Mouse (Mus musculus): ENCODE results near the gene M1ap. TPM values are rescaled to one million over a fixed set of nuclear protein-coding genes. Genes with fewer than 3 reads are reported as not detected.

Gene M1ap
- polyA plus RNA-seq, 1 experiment from 2014 or later: 0.16 TPM

- no peaks in the 10 kb centered on the region for H3K36me3 ChIP-seq (replicated peaks; ENCODE audit: control insufficient read depth, insufficient read depth)
- H3K9ac ChIP-seq: no peak overlapping the region
- DNase-seq (ENCODE audit: low spot score): no peak
- no peak overlapping the region for H3K4me3 ChIP-seq (replicated peaks; ENCODE audit: low read length)
- no peaks in the 10 kb centered on the region for H3K9me3 ChIP-seq (ENCODE audit: control insufficient read depth, low read length)
- H3K27me3 ChIP-seq (ENCODE audit: control insufficient read depth, insufficient read depth, low read length): no peaks in the 10 kb centered on the region; the same call in 1 of the 2 replicates
- no peak overlapping the region for H3K4me2 ChIP-seq (replicated peaks)
- H3K4me1 ChIP-seq (replicated peaks; ENCODE audit: control insufficient read depth, insufficient read depth, low read length): no peaks in the 10 kb centered on the region
- no peak for ATAC-seq (ENCODE audit: low FRiP score)
- H3K27ac ChIP-seq: no peak overlapping the region
- WGBS: 88% methylated on average over 6 of the region's 6 CpGs
These were observed 22.8 kb downstream of the M1ap start for GRCm38 (mm10) chr6:82969249-82970084.

- Histone ChIP-seq H3K36me3 (replicated peaks; ENCODE audit: control insufficient read depth, insufficient read depth) (no peaks in the 10 kb centered on the region), H3K4me3 (replicated peaks; ENCODE audit: low read length) (no peak overlapping the region), H3K4me2 (replicated peaks) (no peak overlapping the region), H3K9me3 (ENCODE audit: control insufficient read depth, low read length) (no peaks in the 10 kb centered on the region), H3K4me1 (replicated peaks; ENCODE audit: control insufficient read depth, insufficient read depth, low read length) (no peaks in the 10 kb centered on the region), H3K9ac (no peak overlapping the region), H3K27ac (no peak overlapping the region), H3K27me3 (ENCODE audit: control insufficient read depth, insufficient read depth, low read length) (no peaks in the 10 kb centered on the region; the same call in 1 of the 2 replicates)
- WGBS: 15% methylated on average over 5 of the region's 5 CpGs
- peak; percentile 77; the same call in 1 of the 2 replicates for ATAC-seq (ENCODE audit: low FRiP score)
- DNase-seq (ENCODE audit: low spot score): peak; percentile 87
These were observed 24.3 kb downstream of the M1ap start for GRCm38 (mm10) chr6:82971031-82971430.

DNA sequence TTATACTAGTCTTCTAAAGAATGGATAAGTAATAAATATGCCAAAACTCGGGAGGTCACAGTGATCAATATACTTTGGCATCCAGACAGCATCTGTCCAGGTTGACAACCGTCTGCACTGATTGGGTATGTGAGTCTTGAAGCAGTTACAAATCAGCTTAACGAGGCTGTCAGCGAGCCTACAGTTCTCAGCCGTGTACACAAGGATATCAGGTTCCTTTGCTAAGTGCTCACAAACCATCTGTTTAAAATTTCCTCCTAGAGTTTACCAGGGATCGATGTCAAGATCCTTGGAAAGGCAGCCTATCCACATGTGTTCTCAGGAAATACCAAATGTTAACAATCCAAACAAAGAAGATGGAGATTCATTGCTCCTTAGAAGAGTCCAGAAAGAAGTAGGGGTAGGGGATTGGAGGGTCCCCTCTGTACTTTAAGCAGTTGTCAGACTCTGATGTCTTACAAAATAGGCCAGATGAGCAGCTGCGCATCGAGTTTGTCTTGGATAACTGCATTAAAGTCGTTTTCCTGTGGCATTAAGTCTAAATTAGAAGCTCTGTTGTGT, 40.8 kb downstream of the M1ap start:
- no peaks in the 10 kb centered on the region for H3K9me3 ChIP-seq (ENCODE audit: control insufficient read depth, low read length)
- H3K4me2 ChIP-seq (replicated peaks): no peak overlapping the region
- DNase-seq (ENCODE audit: low spot score) (no peak), ATAC-seq (ENCODE audit: low FRiP score) (no peak)
- no peaks in the 10 kb centered on the region for H3K36me3 ChIP-seq (replicated peaks; ENCODE audit: control insufficient read depth, insufficient read depth)
- no peaks in the 10 kb centered on the region for H3K4me1 ChIP-seq (replicated peaks; ENCODE audit: control insufficient read depth, insufficient read depth, low read length)
- no peak overlapping the region for H3K4me3 ChIP-seq (replicated peaks; ENCODE audit: low read length)
- H3K27me3 ChIP-seq (ENCODE audit: control insufficient read depth, insufficient read depth, low read length): no peaks in the 10 kb centered on the region
- H3K27ac ChIP-seq: no peak overlapping the region
- 61% methylated on average over 9 of the region's 9 CpGs for WGBS
- H3K9ac ChIP-seq: no peak overlapping the region

DNA sequence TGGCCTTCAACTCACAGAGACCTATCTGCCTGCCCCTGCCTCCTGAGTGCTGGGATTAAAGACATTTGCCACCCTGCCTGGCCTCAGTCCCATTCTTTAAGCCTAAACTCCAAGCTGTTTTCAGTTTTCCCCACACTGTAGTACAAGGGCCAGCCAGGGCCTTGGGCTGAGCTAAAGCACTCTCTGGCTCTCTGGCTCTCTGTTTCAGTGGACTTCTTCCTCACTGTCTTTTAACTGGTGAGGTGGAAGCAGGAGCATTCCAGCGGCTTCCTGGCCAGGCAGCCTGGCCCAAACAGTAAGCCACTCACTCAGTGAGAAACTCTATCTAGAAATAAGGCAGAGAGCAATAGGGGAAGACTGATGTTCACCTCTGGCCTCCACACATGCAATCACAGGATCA, 47.0 kb downstream of the M1ap start:
- no peak overlapping the region for H3K4me2 ChIP-seq (replicated peaks)
- H3K4me1 ChIP-seq (replicated peaks; ENCODE audit: control insufficient read depth, insufficient read depth, low read length): no peaks in the 10 kb centered on the region
- ATAC-seq (ENCODE audit: low FRiP score): no peak
- H3K9me3 ChIP-seq (ENCODE audit: control insufficient read depth, low read length): no peaks in the 10 kb centered on the region
- 46% methylated on average over 1 of the region's 1 CpGs for WGBS
- H3K27ac ChIP-seq: no peak overlapping the region
- H3K27me3 ChIP-seq (ENCODE audit: control insufficient read depth, insufficient read depth, low read length): no peaks in the 10 kb centered on the region
- no peak overlapping the region for H3K4me3 ChIP-seq (replicated peaks; ENCODE audit: low read length)
- H3K9ac ChIP-seq: no peak overlapping the region
- no peaks in the 10 kb centered on the region for H3K36me3 ChIP-seq (replicated peaks; ENCODE audit: control insufficient read depth, insufficient read depth)
- no peak for DNase-seq (ENCODE audit: low spot score)

DNA sequence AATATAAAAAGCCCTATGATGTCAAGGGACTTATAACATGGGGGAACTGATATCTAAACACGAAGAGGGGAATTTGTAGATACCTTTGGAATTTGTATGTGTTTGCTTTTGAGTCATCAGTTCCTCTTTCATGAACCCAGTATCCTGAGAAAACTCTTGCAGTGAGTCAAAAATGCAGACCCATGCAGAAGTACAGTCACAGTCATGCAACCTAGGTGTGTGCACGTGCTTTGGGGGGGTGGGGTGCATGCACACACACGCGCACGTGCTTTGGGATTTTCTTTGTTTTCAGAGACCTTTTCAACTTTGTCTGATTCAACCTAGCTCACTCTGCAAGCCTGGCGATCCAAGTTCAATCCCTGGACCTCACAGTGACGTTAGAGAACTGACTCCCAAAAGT, 47.7 kb downstream of the M1ap start:
- no peak overlapping the region for H3K4me3 ChIP-seq (replicated peaks; ENCODE audit: low read length)
- no peaks in the 10 kb centered on the region for H3K4me1 ChIP-seq (replicated peaks; ENCODE audit: control insufficient read depth, insufficient read depth, low read length)
- no peaks in the 10 kb centered on the region for H3K9me3 ChIP-seq (ENCODE audit: control insufficient read depth, low read length)
- ATAC-seq (ENCODE audit: low FRiP score) (no peak), DNase-seq (ENCODE audit: low spot score) (no peak)
- 76% methylated on average over 7 of the region's 7 CpGs for WGBS
- no peaks in the 10 kb centered on the region for H3K27me3 ChIP-seq (ENCODE audit: control insufficient read depth, insufficient read depth, low read length)
- no peak overlapping the region for H3K4me2 ChIP-seq (replicated peaks)
- no peak overlapping the region for H3K27ac ChIP-seq
- H3K9ac ChIP-seq: no peak overlapping the region
- no peaks in the 10 kb centered on the region for H3K36me3 ChIP-seq (replicated peaks; ENCODE audit: control insufficient read depth, insufficient read depth)

DNA sequence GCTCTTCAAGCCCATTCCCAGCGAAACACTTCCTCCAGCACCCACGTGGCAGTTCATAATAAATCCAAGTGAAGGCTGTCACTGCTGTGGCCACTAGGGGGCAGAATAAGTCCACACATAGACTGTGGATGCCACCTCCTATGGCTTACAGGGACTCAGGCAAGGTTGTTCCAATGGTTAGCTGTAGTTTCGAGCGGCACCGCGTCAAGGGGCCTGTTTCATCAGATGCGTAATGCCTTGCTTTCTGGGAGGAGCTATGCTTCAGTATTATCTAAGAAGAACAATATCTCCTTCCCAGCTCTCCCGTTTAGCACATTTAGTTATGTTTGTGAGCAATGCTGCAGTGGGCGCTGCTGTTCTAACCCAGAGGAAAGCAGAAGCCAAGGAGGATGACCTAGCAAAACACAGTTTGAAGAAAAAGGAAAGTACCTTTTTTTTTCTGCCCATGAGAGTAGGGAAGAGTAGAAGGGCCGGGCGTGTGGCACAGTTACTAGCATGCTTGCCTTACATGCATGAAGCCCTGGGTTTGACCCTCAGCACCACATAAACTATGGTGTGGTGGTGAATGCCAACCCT, 50.1 kb downstream of the M1ap start:
- H3K9me3 ChIP-seq (ENCODE audit: control insufficient read depth, low read length): no peaks in the 10 kb centered on the region
- peak; percentile 96 for DNase-seq (ENCODE audit: low spot score)
- peak; percentile 96 for ATAC-seq (ENCODE audit: low FRiP score)
- H3K36me3 ChIP-seq (replicated peaks; ENCODE audit: control insufficient read depth, insufficient read depth): no peaks in the 10 kb centered on the region
- no peaks in the 10 kb centered on the region for H3K27me3 ChIP-seq (ENCODE audit: control insufficient read depth, insufficient read depth, low read length)
- peak overlapping the region; percentile 25; the same call in 1 of the 2 replicates for H3K9ac ChIP-seq
- peak overlapping the region; percentile 36 for H3K4me2 ChIP-seq (replicated peaks)
- 0 out of 2 replicates have a peak overlapping the region, but pooled peaks have one; percentile 6 for H3K4me3 ChIP-seq (replicated peaks; ENCODE audit: low read length)
- WGBS: 16% methylated on average over 11 of the region's 11 CpGs
- H3K27ac ChIP-seq: no peak overlapping the region
- H3K4me1 ChIP-seq (replicated peaks; ENCODE audit: control insufficient read depth, insufficient read depth, low read length): no peaks in the 10 kb centered on the region

DNA sequence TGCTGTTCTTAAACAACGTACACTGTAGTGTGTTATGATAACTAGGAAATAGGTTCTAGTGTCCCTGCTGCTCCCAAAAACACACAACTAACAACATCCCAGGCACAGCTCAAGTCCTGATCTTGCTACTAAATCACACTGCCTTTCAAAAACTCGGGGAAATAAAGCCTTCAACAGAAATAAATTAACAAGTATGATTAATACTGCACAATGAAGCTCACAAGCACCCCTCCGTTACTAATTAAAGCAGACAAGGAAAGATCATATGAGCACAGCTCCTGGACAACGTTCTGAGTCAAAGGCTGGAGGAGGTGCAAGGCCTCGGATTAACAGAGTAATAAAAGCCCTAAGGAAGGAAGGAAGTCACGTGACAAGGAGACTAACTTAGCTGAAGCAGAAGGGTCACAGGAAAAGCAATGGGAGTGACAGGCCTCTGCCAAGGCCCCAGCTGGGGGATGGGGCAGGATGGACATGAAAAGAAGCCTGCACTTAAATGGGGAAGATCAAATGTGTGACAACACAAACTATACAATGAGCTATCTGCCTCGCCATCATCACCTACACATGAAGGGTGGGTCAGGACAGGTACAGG, 50.9 kb downstream of the M1ap start:
- no peaks in the 10 kb centered on the region for H3K4me1 ChIP-seq (replicated peaks; ENCODE audit: control insufficient read depth, insufficient read depth, low read length)
- no peaks in the 10 kb centered on the region for H3K36me3 ChIP-seq (replicated peaks; ENCODE audit: control insufficient read depth, insufficient read depth)
- DNase-seq (ENCODE audit: low spot score): no peak
- 67% methylated on average over 7 of the region's 7 CpGs for WGBS
- no peaks in the 10 kb centered on the region for H3K9me3 ChIP-seq (ENCODE audit: control insufficient read depth, low read length)
- 0 out of 2 replicates have a peak overlapping the region, but pooled peaks have one; percentile 25 for H3K9ac ChIP-seq
- ATAC-seq (ENCODE audit: low FRiP score): no peak
- H3K27ac ChIP-seq: no peak overlapping the region
- H3K4me3 ChIP-seq (replicated peaks; ENCODE audit: low read length): no peak overlapping the region
- no peak overlapping the region for H3K4me2 ChIP-seq (replicated peaks)
- H3K27me3 ChIP-seq (ENCODE audit: control insufficient read depth, insufficient read depth, low read length): no peaks in the 10 kb centered on the region

DNA sequence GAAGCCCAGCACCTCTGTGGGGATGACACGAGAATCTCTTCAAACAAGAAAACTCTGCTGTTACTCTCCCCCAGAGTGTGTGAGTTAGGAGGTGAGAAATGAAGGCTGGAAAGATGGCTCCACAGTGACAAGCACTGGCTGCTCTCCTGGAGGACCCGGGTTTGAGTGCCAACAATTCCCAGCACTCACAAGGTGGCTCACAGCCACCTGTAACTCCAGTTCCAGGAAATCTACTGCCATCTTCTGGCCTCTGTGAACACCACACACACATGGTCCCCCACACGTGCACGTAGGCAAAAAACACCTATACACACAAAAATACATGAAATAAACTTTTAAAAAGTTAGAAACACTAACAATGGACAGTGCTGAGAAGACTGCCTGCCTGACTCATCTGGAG, 51.6 kb downstream of the M1ap start:
- ATAC-seq (ENCODE audit: low FRiP score): no peak
- 68% methylated on average over 4 of the region's 4 CpGs for WGBS
- no peak overlapping the region for H3K4me2 ChIP-seq (replicated peaks)
- H3K4me1 ChIP-seq (replicated peaks; ENCODE audit: control insufficient read depth, insufficient read depth, low read length): no peaks in the 10 kb centered on the region
- no peak for DNase-seq (ENCODE audit: low spot score)
- H3K4me3 ChIP-seq (replicated peaks; ENCODE audit: low read length): no peak overlapping the region
- H3K27ac ChIP-seq: no peak overlapping the region
- H3K36me3 ChIP-seq (replicated peaks; ENCODE audit: control insufficient read depth, insufficient read depth): no peaks in the 10 kb centered on the region
- H3K9me3 ChIP-seq (ENCODE audit: control insufficient read depth, low read length): no peaks in the 10 kb centered on the region
- H3K9ac ChIP-seq: no peak overlapping the region
- H3K27me3 ChIP-seq (ENCODE audit: control insufficient read depth, insufficient read depth, low read length): no peaks in the 10 kb centered on the region

DNA sequence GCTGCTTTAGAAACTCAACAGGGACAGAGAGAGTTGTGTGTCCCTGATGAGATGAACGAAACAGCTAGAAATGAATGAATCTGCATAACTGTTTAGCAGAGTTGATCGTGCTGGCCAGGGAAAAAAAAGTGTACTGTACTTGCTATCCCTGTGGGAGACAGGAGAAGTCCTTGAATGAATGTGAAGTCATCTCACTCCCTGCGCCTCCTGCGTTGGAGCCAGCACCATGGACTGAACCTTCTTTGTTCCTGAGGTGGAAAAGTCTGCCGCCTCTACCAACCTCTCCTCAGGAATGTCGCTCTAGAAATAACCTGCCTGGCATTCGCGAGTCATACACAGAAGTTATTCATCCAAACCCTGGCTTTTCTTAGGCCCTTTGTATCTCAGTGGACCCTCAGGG, 53.3 kb downstream of the M1ap start:
- H3K9me3 ChIP-seq (ENCODE audit: control insufficient read depth, low read length): no peaks in the 10 kb centered on the region
- no peak overlapping the region for H3K27ac ChIP-seq
- H3K9ac ChIP-seq: no peak overlapping the region
- DNase-seq (ENCODE audit: low spot score): no peak
- WGBS: 66% methylated on average over 8 of the region's 8 CpGs
- no peak overlapping the region for H3K4me2 ChIP-seq (replicated peaks)
- no peaks in the 10 kb centered on the region for H3K27me3 ChIP-seq (ENCODE audit: control insufficient read depth, insufficient read depth, low read length)
- H3K4me1 ChIP-seq (replicated peaks; ENCODE audit: control insufficient read depth, insufficient read depth, low read length): no peaks in the 10 kb centered on the region
- no peak for ATAC-seq (ENCODE audit: low FRiP score)
- H3K36me3 ChIP-seq (replicated peaks; ENCODE audit: control insufficient read depth, insufficient read depth): no peaks in the 10 kb centered on the region
- no peak overlapping the region for H3K4me3 ChIP-seq (replicated peaks; ENCODE audit: low read length)
